In the genomic region with DNA sequence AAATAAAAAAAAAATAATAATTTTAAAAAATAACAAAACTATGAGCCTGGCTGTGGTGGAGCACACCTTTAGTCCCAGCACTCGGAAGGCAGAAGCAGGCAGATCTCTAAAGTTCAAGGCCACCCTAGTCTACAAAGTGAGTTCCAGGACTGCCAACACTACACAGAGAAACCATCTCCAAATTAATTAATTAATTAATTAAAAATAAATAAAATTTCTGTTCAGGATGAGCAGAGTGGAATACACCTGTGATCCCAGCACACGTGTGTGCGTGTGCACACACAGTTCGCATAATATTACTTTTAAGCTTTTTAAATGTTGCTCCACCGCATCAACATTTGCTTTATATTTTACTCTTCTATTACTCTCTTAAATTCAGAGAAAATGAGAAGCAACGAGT, we compare ENCODE assay signal across 7 mouse cellular contexts. TPM values are rescaled to one million over a fixed set of nuclear protein-coding genes. Genes with fewer than 3 reads are reported as not detected.
DNase-seq lines count a peak whose midpoint lies in the region; ATAC-seq lines count a peak whose summit lies in the region.

No protein-coding gene starts in this region.

- peak overlapping the region; percentile 88 for H3K9ac ChIP-seq in forebrain, embryonic 13.5 days
- peak overlapping the region; percentile 98 for H3K9ac ChIP-seq in limb, embryonic 15.5 days
- peak overlapping the region; percentile 94 for H3K9ac ChIP-seq in stomach, embryonic 16.5 days (ENCODE audit: low read length)

- DNase-seq in retina, embryonic 14.5 days (ENCODE audit: low spot score) = no peak
- DNase-seq in layer of hippocampus, adult 18-20 months (ENCODE audit: low spot score in 2 of 2) = no peak

- ATAC-seq in megakaryocyte, adult 5-6 weeks (ENCODE audit: poor library complexity, severe bottlenecking) = no peak
- ATAC-seq in forebrain, embryonic 13.5 days = peak; percentile 50
- ATAC-seq in limb, embryonic 15.5 days (ENCODE audit: insufficient number of reproducible peaks, low FRiP score, low TSS enrichment, low read depth) = no peak
- ATAC-seq in stomach, embryonic 16.5 days (ENCODE audit: insufficient read depth, low FRiP score) = no peak

- peak overlapping the region; percentile 76 for H3K4me2 ChIP-seq in forebrain, embryonic 13.5 days
- H3K4me2 ChIP-seq in limb, embryonic 15.5 days = peak overlapping the region; percentile 58
- H3K4me2 ChIP-seq in stomach, embryonic 16.5 days (ENCODE audit: low read depth, low read length) = peak overlapping the region; percentile 67

- H3K27ac ChIP-seq in forebrain, embryonic 13.5 days = no peak overlapping the region
- H3K27ac ChIP-seq in limb, embryonic 15.5 days = peak overlapping the region; percentile 90
- no peak overlapping the region; the same call in 1 of the 2 replicates for H3K27ac ChIP-seq in stomach, embryonic 16.5 days (ENCODE audit: low read length)

- H3K9me3 ChIP-seq in megakaryocyte, embryonic 14.5 days = no peaks in the 10 kb centered on the region
- no peaks in the 10 kb centered on the region for H3K9me3 ChIP-seq in forebrain, embryonic 13.5 days (replicated peaks)
- H3K9me3 ChIP-seq in limb, embryonic 15.5 days = no peaks in the 10 kb centered on the region
- no peaks in the 10 kb centered on the region for H3K9me3 ChIP-seq in stomach, embryonic 16.5 days (replicated peaks; ENCODE audit: control insufficient read depth, low read length)

- peaks cover 30% of the 10 kb centered on the region for H3K4me1 ChIP-seq in megakaryocyte, embryonic 14.5 days
- H3K4me1 ChIP-seq in forebrain, embryonic 13.5 days = peaks cover 13% of the 10 kb centered on the region
- peaks cover 14% of the 10 kb centered on the region for H3K4me1 ChIP-seq in limb, embryonic 15.5 days
- peaks cover 3% of the 10 kb centered on the region; the same call in 1 of the 2 replicates for H3K4me1 ChIP-seq in stomach, embryonic 16.5 days (ENCODE audit: control insufficient read depth, insufficient read depth, low read length)

- H3K36me3 ChIP-seq in megakaryocyte, embryonic 14.5 days (replicated peaks; ENCODE audit: low read length) = peaks cover 33% of the 10 kb centered on the region
- peaks cover 22% of the 10 kb centered on the region for H3K36me3 ChIP-seq in forebrain, embryonic 13.5 days (ENCODE audit: poor library complexity, severe bottlenecking)
- H3K36me3 ChIP-seq in limb, embryonic 15.5 days = peaks cover 20% of the 10 kb centered on the region
- H3K36me3 ChIP-seq in stomach, embryonic 16.5 days (ENCODE audit: control insufficient read depth, insufficient read depth, low read length) = no peaks in the 10 kb centered on the region; the same call in 1 of the 2 replicates

- H3K27me3 ChIP-seq in megakaryocyte, embryonic 14.5 days (replicated peaks) = no peaks in the 10 kb centered on the region
- no peaks in the 10 kb centered on the region for H3K27me3 ChIP-seq in forebrain, embryonic 13.5 days
- H3K27me3 ChIP-seq in limb, embryonic 15.5 days = no peaks in the 10 kb centered on the region
- no peaks in the 10 kb centered on the region for H3K27me3 ChIP-seq in stomach, embryonic 16.5 days (ENCODE audit: control insufficient read depth, insufficient read depth, low read length)

- 15% methylated on average over 6 of the region's 6 CpGs for WGBS in forebrain, embryonic 13.5 days
- 16% methylated on average over 6 of the region's 6 CpGs for WGBS in limb, embryonic 15.5 days
- 16% methylated on average over 6 of the region's 6 CpGs for WGBS in stomach, embryonic 16.5 days

- peak overlapping the region; percentile 99 for H3K4me3 ChIP-seq in megakaryocyte, embryonic 14.5 days (replicated peaks)
- H3K4me3 ChIP-seq in forebrain, embryonic 13.5 days = peak overlapping the region; percentile 94
- peak overlapping the region; percentile 93 for H3K4me3 ChIP-seq in limb, embryonic 15.5 days
- H3K4me3 ChIP-seq in stomach, embryonic 16.5 days (replicated peaks; ENCODE audit: low read length) = peak overlapping the region; percentile 91

RNA-seq across cellular contexts. Expression of gene Gtf2h2, which starts 0.8 kb away (rescaled TPM):
- polyA plus RNA-seq in megakaryocyte, embryonic 14.5 days (2012; ENCODE audit: insufficient read depth, low replicate concordance) = 5.8 and 10.0 TPM in 2 replicates
- 36.7 and 48.1 TPM in 2 replicates for total RNA-seq in megakaryocyte, adult 5-6 weeks (2015)
- total RNA-seq in megakaryocyte, adult 5-6 weeks (2017) = 43.0 and 43.7 TPM in 2 replicates
- polyA plus RNA-seq in forebrain, embryonic 13.5 days (2015; fragmentation: Nextera tagmentation; extraction: Ambion mirVana) = 72.1 and 77.1 TPM in 2 replicates
- polyA plus RNA-seq in limb, embryonic 15.5 days (2015; fragmentation: Nextera tagmentation; extraction: Ambion mirVana) = 62.3 and 64.4 TPM in 2 replicates
- polyA plus RNA-seq in stomach, embryonic 16.5 days (2015; fragmentation: Nextera tagmentation; extraction: Ambion mirVana) = 55.7 and 58.6 TPM in 2 replicates
- 10 to 100 TPM; 42.5 to 50.8 TPM for total RNA-seq in layer of hippocampus, adult 18-20 months (2021)

RNA-seq across cellular contexts. Expression of gene Naip1, which starts 39.0 kb away (rescaled TPM):
- polyA plus RNA-seq in megakaryocyte, embryonic 14.5 days (2012; ENCODE audit: insufficient read depth, low replicate concordance) = 0.02 TPM in 1 of 2 replicates, not detected in the other
- total RNA-seq in megakaryocyte, adult 5-6 weeks (2015) = 0.23 and 1.8 TPM in 2 replicates
- total RNA-seq in megakaryocyte, adult 5-6 weeks (2017) = 1.5 and 2.3 TPM in 2 replicates
- polyA plus RNA-seq in forebrain, embryonic 13.5 days (2015; fragmentation: Nextera tagmentation; extraction: Ambion mirVana) = not detected in 2 replicates
- polyA plus RNA-seq in limb, embryonic 15.5 days (2015; fragmentation: Nextera tagmentation; extraction: Ambion mirVana) = 0.04 TPM in 1 of 2 replicates, not detected in the other
- 0.91 and 1.7 TPM in 2 replicates for polyA plus RNA-seq in stomach, embryonic 16.5 days (2015; fragmentation: Nextera tagmentation; extraction: Ambion mirVana)
- total RNA-seq in layer of hippocampus, adult 18-20 months (2021) = under 1 TPM; 0.15 to 0.22 TPM
